Comparison of ENCODE assay signal across 13 mouse cellular contexts in genomic region chr13:112159430-112160172, GRCm38 (mm10).
A peak's percentile ranks its signal among the peaks of the same experiment; 100 is the strongest.
DNase-seq lines count a peak whose midpoint lies in the region; ATAC-seq lines count a peak whose summit lies in the region.
"Had no signal": no experiment of that assay in that cellular context is flagged by ENCODE, and none has a peak within 500 bp of the region (broad histone marks: within the 10 kb centered on the region; RNA-seq: fewer than 3 reads in every experiment).

No protein-coding gene starts in this region.

- H3K36me3 ChIP-seq in forebrain, embryonic 14.5 days (ENCODE audit: control insufficient read depth, insufficient read depth, low read length): no peaks in the 10 kb centered on the region
- no peaks in the 10 kb centered on the region for H3K36me3 ChIP-seq in forebrain, embryonic 11.5 days (ENCODE audit: control insufficient read depth, insufficient read depth, low read length)
- no peaks in the 10 kb centered on the region for H3K36me3 ChIP-seq in hindbrain, embryonic 14.5 days (replicated peaks; ENCODE audit: control insufficient read depth, insufficient read depth)
- no peaks in the 10 kb centered on the region for H3K36me3 ChIP-seq in hindbrain, embryonic 13.5 days
- H3K36me3 ChIP-seq: kidney, embryonic 15.5 days had no signal

- H3K27ac ChIP-seq in forebrain, embryonic 14.5 days (ENCODE audit: low read depth, low read length): no peak overlapping the region
- H3K27ac ChIP-seq in forebrain, embryonic 11.5 days (ENCODE audit: low read depth, low read length): no peak overlapping the region
- H3K27ac ChIP-seq in hindbrain, embryonic 14.5 days: no peak overlapping the region
- H3K27ac ChIP-seq in hindbrain, embryonic 13.5 days: no peak overlapping the region

- DNase-seq in forebrain, embryonic 14.5 days (ENCODE audit: low spot score): no peak
- no peak for DNase-seq in forebrain, embryonic 11.5 days (ENCODE audit: low spot score)
- DNase-seq in hindbrain, embryonic 14.5 days (ENCODE audit: low spot score): peak; percentile 55
- peak; percentile 54 for DNase-seq in retina, adult 2 months (ENCODE audit: low read depth, low spot score)
- DNase-seq in retina, embryonic 14.5 days (ENCODE audit: low spot score): no peak
- DNase-seq in layer of hippocampus, adult 9-11 months: no peak
- no peak for DNase-seq in urinary bladder, postnatal 10 days (ENCODE audit: low spot score)
- DNase-seq: adrenal gland, postnatal 25 days; embryo, embryonic 11 days; spleen, adult 18-20 months; thymus, adult 18-20 months had no signal

- H3K4me3 ChIP-seq in forebrain, embryonic 14.5 days (ENCODE audit: low read depth, low read length): no peak overlapping the region
- H3K4me3 ChIP-seq in forebrain, embryonic 11.5 days (ENCODE audit: low read depth, low read length): no peak overlapping the region
- no peak overlapping the region for H3K4me3 ChIP-seq in hindbrain, embryonic 14.5 days (replicated peaks; ENCODE audit: low read length)
- H3K4me3 ChIP-seq in hindbrain, embryonic 13.5 days: no peak overlapping the region
- H3K4me3 ChIP-seq: kidney, embryonic 15.5 days had no signal

- 81% methylated on average over 9 of the region's 9 CpGs for WGBS in forebrain, embryonic 14.5 days
- 83% methylated on average over 9 of the region's 9 CpGs for WGBS in forebrain, embryonic 11.5 days
- WGBS in hindbrain, embryonic 14.5 days: 78% methylated on average over 9 of the region's 9 CpGs
- 80% methylated on average over 9 of the region's 9 CpGs for WGBS in hindbrain, embryonic 13.5 days

- ATAC-seq in forebrain, embryonic 14.5 days: peak; percentile 37; the same call in 1 of the 2 replicates
- ATAC-seq in forebrain, embryonic 11.5 days (replicated peaks; ENCODE audit: low FRiP score): no peak
- ATAC-seq in hindbrain, embryonic 14.5 days (ENCODE audit: low FRiP score): peak; percentile 62; the same call in 1 of the 2 replicates
- no peak for ATAC-seq in hindbrain, embryonic 13.5 days (ENCODE audit: low FRiP score)

- H3K4me1 ChIP-seq in forebrain, embryonic 14.5 days (ENCODE audit: control insufficient read depth, insufficient read depth, low read length): peaks cover 6% of the 10 kb centered on the region
- no peaks in the 10 kb centered on the region for H3K4me1 ChIP-seq in forebrain, embryonic 11.5 days (replicated peaks; ENCODE audit: control insufficient read depth, insufficient read depth, low read length)
- 0 out of 2 replicates have a peak, but pooled peaks cover 6% of the 10 kb centered on the region for H3K4me1 ChIP-seq in hindbrain, embryonic 14.5 days (replicated peaks; ENCODE audit: control insufficient read depth, insufficient read depth, low read length)
- peaks cover 16% of the 10 kb centered on the region for H3K4me1 ChIP-seq in hindbrain, embryonic 13.5 days (replicated peaks)

- H3K4me2 ChIP-seq in forebrain, embryonic 14.5 days (ENCODE audit: low read length): no peak overlapping the region
- H3K4me2 ChIP-seq in forebrain, embryonic 11.5 days (ENCODE audit: low read depth, low read length, severe bottlenecking): no peak overlapping the region
- no peak overlapping the region for H3K4me2 ChIP-seq in hindbrain, embryonic 14.5 days (replicated peaks)
- no peak overlapping the region for H3K4me2 ChIP-seq in hindbrain, embryonic 13.5 days
- H3K4me2 ChIP-seq: kidney, embryonic 15.5 days had no signal

- no peaks in the 10 kb centered on the region for H3K27me3 ChIP-seq in forebrain, embryonic 14.5 days (replicated peaks; ENCODE audit: control insufficient read depth, insufficient read depth, low read length)
- no peaks in the 10 kb centered on the region for H3K27me3 ChIP-seq in forebrain, embryonic 11.5 days (ENCODE audit: control insufficient read depth, insufficient read depth, low read length)
- H3K27me3 ChIP-seq in hindbrain, embryonic 14.5 days (ENCODE audit: control insufficient read depth, insufficient read depth, low read length): no peaks in the 10 kb centered on the region
- H3K27me3 ChIP-seq in hindbrain, embryonic 13.5 days: no peaks in the 10 kb centered on the region
- H3K27me3 ChIP-seq: kidney, embryonic 15.5 days had no signal

- no peak overlapping the region for H3K9ac ChIP-seq in forebrain, embryonic 14.5 days (ENCODE audit: low read length)
- H3K9ac ChIP-seq in forebrain, embryonic 11.5 days (ENCODE audit: low read length): no peak overlapping the region
- no peak overlapping the region for H3K9ac ChIP-seq in hindbrain, embryonic 14.5 days
- H3K9ac ChIP-seq in hindbrain, embryonic 13.5 days: no peak overlapping the region
- H3K9ac ChIP-seq: kidney, embryonic 15.5 days had no signal

- H3K9me3 ChIP-seq in forebrain, embryonic 14.5 days (replicated peaks; ENCODE audit: control insufficient read depth, low read length): 0 out of 2 replicates have a peak, but pooled peaks cover 3% of the 10 kb centered on the region
- no peaks in the 10 kb centered on the region for H3K9me3 ChIP-seq in forebrain, embryonic 11.5 days (ENCODE audit: control insufficient read depth, low read length)
- no peaks in the 10 kb centered on the region for H3K9me3 ChIP-seq in hindbrain, embryonic 14.5 days (ENCODE audit: control insufficient read depth, low read length)
- no peaks in the 10 kb centered on the region for H3K9me3 ChIP-seq in hindbrain, embryonic 13.5 days
- H3K9me3 ChIP-seq: kidney, embryonic 15.5 days had no signal

Comparison
In these comparisons a context has a peak if more than half of its experiments do, and no peak if none do; other contexts are left out.
1. ATAC-seq: peak in forebrain, embryonic 14.5 days (single experiment) and hindbrain, embryonic 14.5 days (single experiment); none in forebrain, embryonic 11.5 days (single experiment) and hindbrain, embryonic 13.5 days (single experiment).
2. DNase-seq: peak in hindbrain, embryonic 14.5 days (single experiment) and retina, adult 2 months (single experiment); none in forebrain, embryonic 14.5 days (single experiment), forebrain, embryonic 11.5 days (single experiment), retina, embryonic 14.5 days (single experiment), layer of hippocampus, adult 9-11 months (single experiment) and urinary bladder, postnatal 10 days (single experiment).